Mouse (Mus musculus) adrenal gland, postnatal 25 days (tissue): ENCODE data around the gene Timp2. TPM values are rescaled to one million over a fixed set of nuclear protein-coding genes. Genes with fewer than 3 reads are reported as not detected.
"Not testable (repeated sequence)": the region's sequence is repeated elsewhere in the genome, so short reads cannot be mapped to it uniquely, and the experiment has no call there.

ENCODE experiments used
- DNase-seq: peaks from one replicate; pipeline ENCODE4 v3.0.0; 2021; ENCODE audit warnings: mixed read lengths
- long read RNA-seq: library from polyadenylated mRNA; stranded (forward); transcript quantifications from one replicate; pipeline ENCODE4 v2.0.0, GENCODE M21; 2021
- total RNA-seq: library from RNA; stranded (reverse); gene quantifications from 2 replicates; pipeline ENCODE4 v1.2.3, GENCODE M21; 2021

The Timp2 gene
- total RNA-seq, result 43.1 and 51.3 TPM in 2 replicates
- long read RNA-seq, transcript Timp2-201 (5 exons, 3,709 nt), result major isoform, 22 of 38 reads
- long read RNA-seq, partial matches to known transcripts, result 0 of 38 reads
- long read RNA-seq, other reads (novel, unspliced or antisense), result 16 of 38 reads

DNA sequence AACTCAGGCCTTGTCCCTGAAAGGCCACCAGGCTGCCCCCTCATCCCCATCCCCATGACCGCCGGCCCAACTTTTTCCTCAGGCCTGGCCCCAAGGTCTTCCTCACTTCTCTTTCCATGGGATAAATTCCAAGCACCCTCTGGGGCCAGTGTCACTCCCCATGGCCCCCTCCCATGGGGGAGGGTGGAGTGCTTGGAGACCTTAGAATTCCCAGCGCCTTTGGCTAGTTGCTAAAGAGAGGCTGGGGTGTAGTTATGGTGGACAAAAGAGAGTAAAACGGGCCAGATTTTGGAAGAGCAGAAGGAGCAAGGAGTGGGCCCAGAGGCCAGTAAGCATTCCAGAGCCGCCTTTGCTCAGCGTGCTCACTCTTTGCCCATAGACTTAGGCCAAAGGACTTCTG lies at the start of gene Timp2:
Timp2 (minus strand) TSS at position 101 of the 400 bp plus-strand sequence.
- no peak for DNase-seq

DNA sequence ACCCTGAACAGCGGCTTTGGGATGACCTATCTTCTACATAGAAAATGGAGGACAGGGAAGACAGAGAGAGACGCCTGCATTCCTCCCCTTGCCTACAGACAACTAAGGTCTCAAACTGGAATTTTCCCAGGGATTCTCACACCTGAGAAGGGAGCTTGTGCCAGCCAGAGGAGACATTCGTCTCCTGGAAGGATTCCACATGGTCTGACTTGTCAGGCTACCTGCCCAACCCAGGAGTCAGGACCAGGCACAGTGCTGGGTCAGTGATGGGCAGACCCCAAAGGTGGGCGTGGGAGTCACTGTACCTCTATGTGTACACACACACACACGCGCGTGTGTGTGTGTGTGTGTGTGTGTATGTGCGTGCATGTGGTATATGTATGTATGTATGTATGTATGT lies 49.8 kb upstream of the Timp2 start:
- no peak for DNase-seq

DNA sequence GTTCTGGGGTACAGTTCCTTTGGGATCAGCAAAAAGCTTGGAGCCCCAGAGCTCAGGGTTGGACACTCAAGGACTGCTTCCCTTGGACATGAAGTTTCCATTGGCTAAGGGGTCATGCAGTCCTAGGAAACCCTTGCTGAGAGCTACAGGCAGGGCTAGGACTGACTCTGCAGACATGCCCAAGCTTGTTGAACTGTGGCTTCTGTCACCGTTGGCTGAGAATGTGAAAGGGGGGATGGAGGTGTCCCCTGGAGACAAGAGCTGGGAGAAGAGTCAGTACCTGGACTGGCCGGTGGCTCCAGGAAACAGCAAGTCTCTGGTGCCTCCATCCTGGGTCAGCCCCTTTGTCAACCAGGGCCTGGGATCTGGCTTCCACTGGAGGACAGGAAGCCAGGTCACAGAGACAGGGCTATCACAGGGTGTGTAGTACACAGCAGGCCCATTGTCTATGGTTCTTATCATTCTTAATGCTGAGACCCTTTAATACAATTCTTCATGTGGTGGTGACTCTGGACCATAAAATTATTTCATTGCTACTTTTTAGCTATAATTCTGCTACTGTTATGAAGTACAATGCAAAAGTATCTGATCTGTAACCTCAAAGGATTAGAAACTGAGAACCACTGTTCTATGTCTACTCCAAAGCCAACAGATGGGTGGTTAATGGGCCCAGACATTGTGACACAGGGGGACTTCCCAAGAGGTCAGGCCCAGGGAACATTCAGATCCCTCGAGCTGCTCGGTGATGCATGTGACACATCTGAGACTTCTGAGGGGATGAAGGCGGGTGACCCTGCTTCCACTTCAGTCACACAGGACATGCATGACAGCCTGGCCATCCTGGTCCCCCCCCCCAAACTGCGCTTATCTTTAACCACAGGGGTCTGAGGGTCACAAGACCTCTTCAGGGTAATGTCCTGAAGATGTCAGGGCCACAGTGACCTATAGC lies 48.7 kb upstream of the Timp2 start:
- DNase-seq, result no peak

DNA sequence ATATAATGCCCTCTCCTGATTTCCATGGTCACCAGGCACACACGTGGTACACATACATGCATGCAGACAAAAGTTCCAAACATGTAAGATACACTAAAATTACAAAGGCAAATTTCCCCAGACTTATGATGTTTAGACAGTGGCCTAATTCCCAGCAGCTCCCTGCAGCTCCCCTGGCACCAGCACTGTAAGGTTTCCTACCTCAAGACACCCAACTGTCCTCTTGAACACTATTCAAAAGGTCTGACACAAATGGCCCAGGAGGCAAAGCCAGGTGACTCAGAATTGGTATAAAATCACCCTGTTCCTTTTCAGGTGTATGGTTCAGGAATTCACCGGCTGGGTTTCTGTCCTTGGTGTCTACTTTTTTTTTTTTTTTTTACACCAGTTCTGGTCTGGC lies 47.6 kb upstream of the Timp2 start:
- no peak for DNase-seq

DNA sequence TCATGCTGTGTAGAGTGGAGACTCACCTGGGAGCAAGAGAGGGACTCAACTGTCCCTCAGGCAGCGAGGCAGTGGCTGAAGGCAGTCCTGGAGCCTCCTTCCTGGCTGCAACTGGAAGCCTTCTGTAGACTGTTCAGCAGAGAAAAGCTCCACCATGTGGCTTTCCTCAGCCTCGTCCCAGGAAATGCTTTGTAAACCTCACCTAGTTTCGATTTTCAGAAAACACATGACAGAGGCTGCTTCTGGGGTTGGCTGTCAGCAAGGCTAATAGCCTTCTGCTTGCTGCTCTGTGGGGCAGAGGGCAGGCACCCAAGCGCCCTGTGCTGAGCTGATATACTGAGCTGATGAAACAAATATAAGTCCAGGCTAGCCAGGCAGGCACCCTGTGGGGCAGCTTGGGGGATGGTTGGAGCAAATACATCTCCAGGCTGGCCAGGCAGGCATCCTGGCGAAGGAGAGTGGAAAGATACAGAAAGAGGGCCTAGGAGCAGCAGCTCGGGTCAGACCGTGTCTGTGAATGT lies 46.3 kb upstream of the Timp2 start, which contains the start of gene Lgals3bp:
Lgals3bp (minus strand) TSS at position 333 of the 521 bp plus-strand sequence.
- peak; percentile 47 for DNase-seq

DNA sequence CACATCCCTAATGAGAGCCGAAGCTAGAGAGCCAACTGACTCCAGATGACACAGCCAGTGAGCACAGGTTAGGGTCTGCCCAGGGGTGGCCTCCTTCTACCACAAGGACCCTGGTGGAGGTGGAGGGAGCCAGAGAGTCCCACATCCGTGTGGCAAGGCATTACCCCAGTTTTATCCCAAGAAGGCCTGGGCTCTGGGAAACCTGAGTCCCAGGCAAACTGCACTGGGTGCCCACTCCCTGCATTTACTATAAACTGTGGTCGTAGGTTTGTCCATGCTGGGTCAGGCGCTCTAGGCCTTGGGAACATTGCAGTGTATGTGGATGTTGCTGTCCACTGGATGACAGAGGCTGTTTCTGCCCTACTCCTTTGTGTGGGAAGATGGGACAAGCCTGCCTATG lies 45.7 kb upstream of the Timp2 start:
- DNase-seq, result no peak

DNA sequence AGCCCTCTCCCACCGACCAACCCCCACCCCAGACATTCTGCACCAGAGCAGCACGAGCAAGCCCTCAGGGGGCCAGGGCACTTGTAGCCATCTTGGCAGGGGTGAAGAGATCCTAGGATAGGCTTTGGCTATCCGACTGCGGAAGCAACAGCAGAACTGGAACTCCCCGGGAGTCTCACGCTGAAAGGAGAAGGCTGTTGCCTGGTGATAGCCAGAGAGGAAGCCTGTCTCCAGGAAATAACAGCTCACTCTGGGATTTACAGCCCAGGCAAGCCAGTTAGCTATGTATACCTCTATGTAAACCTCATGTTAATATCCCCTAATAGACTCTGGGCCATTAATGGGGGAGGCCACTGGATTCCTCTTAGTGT lies 45.0 kb upstream of the Timp2 start:
- DNase-seq, result no peak

DNA sequence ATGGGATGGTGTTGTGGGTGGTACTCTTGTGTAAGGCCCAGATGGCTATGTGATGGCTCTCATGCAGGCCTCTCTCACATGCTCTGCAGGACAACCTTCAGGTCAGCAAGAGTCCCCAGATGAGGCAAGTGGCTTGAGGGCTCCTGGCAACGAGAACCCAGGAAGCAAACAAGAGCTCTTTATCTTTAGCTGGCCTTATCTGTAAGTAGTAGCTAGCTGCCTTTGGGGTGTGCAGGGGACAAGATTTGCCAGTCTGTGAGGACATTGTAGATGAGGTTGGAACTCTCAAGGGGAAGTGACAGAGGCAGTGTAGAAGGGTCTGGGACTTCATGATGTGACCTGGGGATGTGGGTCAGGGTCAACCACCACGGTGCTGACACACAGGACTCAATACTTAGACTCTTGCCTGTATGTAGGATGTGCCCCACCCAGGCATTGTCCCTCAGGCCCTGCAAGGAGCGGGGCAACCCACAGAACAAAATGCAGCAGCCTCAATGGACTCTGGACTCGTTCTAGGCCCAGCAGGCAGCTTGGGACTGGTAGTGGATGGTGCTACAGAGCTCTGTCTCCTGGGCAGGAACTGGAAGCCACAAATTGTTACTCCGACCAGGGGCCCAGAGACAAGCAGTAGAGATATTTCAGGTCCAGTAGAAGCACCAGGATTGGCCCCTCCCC lies 44.5 kb upstream of the Timp2 start:
- DNase-seq, result no peak

DNA sequence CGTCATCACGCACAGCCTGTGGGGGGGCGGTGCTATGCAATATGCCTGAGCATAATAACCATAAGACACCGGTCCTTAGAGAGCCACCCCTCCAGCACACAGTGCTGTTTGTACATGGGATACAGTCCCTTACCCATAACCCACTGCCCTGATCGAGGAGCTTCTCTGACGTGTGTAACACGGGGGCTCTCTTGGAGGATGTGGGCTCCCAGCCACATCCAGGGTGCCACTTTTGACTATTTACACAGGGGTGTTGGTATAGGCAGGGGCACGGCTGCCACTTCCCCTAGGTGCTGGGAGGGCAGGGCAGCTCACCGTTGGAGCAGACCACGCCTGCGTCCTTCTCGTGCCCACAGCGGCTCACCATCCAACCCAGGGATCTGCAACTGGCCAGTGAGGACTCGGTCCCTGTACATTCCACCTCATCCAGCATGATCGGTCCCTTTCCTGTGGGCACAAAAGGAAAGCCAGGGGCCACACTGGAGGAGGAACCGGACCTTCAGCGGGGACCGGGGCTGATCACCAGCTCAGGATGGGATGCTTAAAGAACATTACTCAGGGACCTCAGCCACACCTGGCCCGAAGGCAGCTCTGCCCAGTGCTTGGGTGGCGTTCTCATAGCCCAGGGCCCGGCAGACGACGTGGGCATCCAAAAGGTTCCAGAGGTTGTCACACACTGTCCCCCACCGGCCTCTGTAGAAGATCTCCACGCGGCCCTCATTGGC lies 42.4 kb upstream of the Timp2 start:
- DNase-seq, result no peak

DNA sequence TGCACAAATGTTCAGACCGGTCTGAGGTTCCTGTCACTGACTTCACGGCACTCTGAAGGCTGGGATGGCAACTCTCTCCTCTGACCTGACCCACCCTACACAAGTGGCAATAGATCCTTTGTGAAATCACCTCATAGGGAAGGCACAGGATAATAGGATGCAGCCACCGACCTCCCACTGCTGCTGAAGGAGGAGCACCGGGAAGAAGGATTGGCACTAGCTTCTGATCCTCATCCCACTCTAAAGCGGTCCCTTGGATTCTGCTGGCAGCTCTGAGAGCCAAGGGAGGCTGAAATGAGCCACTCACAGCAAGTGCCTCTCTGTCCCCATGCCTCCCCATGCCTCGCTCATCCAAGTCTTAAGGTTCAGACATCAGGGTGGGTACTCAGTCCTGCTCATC lies 39.0 kb upstream of the Timp2 start:
- no peak for DNase-seq

DNA sequence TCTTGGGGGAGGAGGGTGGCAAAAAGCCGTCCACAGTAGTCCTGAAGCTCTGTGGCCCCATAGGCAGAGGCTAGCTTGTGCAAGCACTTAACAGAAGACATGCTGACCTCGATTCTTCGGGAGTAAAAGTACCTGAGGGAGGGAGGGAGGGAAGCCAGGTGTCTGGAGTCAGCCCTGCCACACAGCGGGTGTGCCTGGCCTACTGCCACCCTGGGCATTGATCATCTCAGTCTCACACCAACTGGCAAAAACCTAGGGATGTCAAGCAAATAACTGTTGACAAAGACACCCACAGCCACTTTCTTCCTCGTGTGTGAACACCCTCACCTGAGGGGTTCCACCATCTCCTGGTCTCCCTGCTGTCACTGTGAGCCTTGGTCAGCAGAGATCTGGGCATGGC lies 38.5 kb upstream of the Timp2 start:
- no peak for DNase-seq

DNA sequence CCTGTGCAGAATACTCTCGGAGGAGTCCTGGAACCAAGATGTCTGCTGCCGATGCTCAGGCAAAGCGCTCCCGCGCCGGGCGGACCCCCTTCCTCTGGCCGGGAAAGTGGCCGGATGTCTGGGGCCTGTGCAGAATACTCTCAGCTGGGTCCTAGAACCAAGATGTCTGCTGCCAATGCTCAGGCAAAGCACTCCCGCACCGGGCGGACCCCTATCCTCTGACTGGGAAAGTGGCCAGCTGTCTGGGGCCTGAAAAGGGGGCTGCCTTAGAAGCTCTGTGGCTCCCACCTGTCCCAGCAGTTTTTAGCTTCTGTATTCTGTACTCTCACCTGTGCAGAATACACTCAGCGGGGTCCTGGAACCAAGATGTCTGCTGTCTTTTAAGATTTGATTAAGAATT lies 32.3 kb upstream of the Timp2 start:
- DNase-seq, result not testable (repeated sequence)

DNA sequence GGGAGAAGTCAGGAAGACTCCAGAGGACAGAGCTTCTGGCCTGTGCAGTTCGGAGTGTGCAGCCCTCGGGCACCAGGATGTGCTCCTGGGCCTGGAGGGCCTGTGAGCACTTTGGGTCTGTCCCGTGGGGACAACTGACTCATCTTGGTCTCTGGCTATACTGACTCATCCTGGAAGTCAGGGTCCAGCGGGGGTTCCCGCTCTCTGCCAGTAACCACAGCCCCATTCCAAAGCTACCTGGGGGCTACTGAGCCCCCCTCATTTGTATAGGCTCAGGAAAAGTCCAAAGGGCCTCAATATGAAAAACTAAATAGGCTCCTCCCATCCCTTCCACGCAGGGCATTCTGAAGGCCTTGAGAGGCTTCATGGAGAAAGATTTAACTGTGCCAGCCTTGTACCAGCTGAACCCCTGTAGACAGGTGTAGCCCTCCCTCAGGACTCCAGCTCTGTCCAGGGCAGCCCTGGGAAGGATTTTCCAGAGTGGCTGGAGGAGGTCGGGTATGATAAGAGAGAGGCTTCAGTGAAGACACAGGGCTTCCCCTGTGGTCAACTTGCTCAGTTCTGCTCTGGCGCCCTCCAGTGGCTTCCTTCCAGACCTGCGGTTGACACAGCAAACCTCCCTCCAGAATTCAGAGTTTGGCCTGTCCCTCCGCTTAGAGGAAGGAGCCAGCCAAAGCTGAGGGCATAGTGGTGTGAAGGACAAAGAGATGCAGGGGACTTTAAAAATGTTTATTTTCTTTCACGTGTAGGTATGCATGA lies 23.9 kb upstream of the Timp2 start:
- peak; percentile 89 for DNase-seq

DNA sequence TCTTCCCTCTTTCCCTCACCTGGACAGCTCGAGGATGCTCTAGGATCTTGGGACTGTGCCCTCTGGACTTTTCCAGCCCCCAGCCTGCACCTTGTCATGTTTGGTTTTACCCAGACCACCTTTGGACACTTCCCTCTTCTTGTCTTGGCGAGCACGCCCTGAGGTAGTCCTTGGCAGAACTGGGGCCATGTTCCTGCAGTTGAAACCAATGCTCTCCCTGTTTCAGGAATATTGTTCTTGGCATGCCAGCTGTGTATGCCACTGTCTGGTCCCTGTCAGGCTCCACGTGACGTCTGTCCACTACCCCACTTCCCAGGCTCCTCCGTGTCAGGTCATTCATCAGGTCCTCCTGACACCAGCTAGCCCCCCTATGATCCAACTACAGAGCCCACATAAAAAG lies 23.1 kb upstream of the Timp2 start:
- DNase-seq, result no peak

DNA sequence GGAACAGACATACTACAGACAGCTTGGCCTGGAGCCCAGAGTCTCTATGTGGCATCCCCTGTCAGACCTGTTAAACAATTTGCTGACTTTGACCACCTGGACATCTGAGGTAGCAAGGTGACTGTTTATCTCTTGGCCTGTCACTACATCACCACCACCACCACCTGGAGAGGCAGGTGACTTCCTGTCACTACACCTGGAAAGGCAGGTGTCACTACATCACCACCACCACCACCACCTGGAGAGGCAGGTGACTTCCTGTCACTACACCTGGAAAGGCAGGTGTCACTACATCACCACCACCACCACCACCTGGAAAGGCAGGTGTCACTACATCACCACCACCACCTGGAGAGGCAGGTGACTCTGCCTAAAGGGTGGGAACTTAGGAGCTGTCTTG lies 20.8 kb upstream of the Timp2 start:
- not testable (repeated sequence) for DNase-seq

DNA sequence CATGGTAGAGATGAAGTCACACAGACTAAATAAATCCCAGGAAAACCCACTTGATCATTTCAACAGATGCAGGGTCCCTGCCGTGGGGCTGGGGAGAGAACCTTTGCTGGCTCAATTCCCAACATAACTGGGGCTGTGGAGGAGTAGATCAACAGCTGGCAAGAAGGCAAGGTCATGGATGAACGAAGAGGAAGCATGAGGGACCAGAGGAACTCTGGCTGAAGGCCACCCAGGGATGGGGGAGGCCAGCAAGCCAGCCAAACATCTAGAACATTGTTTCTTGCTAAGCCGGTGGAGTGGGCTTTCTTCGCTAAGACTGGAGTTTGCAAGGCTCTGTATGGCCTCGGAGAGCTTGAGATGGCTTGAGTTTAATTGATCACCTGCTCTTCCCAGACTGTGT lies 20.3 kb upstream of the Timp2 start:
- DNase-seq, result peak; percentile 29

DNA sequence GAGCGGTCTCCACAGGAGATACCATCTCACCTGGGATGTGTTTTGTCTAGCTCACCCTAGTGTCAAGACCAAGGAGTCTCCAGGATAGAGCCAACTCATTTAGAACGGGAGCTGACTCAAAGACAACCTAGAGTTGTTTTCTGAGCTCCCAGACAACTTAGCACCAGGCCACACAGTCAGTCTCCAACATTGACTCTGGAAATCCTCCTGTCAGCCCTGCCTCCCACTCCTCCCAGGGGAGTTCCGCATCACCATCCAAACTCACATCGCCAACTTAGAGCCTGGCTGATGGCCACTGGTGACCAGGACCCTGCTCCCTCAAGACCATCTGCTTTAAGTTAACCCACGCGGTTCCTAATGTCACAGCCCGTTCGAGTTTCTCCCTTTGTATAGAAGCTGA lies 19.9 kb upstream of the Timp2 start:
- DNase-seq, result no peak

DNA sequence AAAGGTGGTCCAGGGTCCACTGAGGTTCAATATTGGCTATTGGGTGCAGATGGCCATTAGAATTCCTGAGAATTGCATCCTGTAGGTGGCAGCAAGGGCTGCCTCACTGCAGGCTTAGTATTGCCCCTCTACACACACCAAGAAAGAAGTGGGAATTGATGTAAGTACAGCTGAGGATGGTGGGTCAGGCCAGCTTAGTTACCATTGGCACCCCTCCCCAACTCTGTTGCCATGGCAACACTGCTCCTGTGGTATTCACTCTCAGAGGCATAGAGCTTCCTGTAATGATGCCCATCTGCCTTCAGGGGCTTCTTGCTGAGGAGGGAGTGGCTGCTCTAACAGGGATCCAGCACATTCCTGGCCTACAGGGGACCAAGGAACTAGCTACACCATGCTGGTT lies 19.5 kb upstream of the Timp2 start:
- no peak for DNase-seq

DNA sequence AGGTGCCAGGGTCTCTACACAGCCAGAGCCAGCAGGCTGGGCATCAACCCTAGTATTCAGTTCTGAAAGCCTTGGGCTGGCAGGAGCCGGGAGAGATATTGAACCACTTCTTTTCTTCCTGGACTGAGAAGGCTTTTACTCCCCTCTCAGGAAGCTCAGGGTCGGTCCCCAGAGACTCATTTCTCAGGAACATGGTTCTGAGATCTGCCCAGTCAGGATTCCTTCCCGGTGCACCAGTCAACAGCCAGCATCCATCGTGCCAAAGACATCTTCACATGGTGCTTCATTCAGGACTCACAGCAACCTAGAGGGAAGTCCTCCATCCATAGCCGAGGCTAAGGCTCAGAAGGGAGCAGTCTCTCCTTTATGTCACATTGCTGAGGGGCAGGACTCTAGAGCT lies 19.0 kb upstream of the Timp2 start:
- no peak for DNase-seq

DNA sequence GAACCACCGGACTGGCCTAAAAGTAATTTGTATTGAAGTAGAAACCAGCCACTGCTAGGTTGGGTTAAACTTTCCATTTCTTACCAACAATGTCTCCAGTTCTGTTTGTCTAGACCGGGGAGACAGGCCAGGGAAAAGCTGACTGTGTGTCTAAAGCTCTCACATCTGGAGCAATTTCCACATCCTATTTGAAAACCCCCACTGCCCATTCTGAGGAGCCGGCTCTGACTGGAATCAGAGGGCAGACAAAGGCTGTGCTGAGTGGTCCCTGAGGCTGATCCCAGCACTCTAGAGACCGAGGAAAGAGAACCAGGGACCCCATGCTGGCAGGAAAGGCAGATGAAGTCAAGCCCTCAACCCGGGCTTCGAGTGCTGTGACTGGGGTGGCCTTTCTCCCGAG lies 17.1 kb upstream of the Timp2 start:
- no peak for DNase-seq

DNA sequence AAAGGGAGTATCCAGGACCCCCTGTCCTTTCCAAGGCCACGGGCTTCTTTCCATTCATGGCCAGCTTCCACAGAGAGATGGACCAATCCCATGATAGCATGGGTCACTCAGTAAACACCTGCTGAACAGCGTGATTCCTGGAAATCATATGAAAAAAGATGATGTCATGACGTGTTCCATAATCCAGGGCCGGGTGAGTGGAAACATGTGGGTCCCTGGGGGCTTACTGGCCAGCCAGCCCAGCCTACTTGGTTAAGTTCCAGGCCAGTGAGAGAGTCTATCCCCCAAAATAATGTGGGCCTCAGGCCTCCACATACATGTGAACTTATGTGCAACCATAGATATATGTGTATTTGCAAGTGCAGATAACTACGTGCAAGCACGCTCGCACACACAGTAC lies 16.3 kb upstream of the Timp2 start:
- no peak for DNase-seq

DNA sequence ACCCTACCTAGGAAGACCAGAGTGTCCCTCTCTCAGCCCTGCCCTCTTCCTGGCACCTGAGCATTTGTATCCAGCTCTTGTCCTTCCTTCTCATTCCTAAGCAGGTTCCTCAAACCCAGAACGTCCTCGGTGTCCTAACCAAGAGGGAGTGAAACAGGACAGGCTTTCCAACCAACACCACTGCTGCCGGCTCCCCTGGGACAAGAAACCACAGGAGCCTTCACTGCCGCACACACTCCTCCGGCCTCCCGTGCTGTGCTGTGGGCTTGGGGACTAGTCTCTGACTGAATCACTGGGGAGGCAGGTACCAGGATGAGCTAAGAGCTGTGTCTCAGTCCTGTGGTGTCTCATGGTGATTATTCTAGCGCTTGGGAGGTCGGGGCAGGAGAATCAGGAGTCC lies 14.1 kb upstream of the Timp2 start:
- no peak for DNase-seq
